Comparison of ENCODE assay signal across 25 mouse cellular contexts in genomic region chr9:106509356-106509755, GRCm38 (mm10). TPM values are rescaled to one million over a fixed set of nuclear protein-coding genes. Genes with fewer than 3 reads are reported as not detected.
DNase-seq lines count a peak whose midpoint lies in the region; ATAC-seq and TF ChIP-seq lines count a peak whose summit lies in the region.
"Had no signal": no experiment of that assay in that cellular context is flagged by ENCODE, and none has a peak within 500 bp of the region (broad histone marks: within the 10 kb centered on the region; RNA-seq: fewer than 3 reads in every experiment).

No protein-coding gene starts in this region.

- no peak overlapping the region for H3K4me3 ChIP-seq in forebrain, postnatal 0 days (ENCODE audit: low read depth, low read length)
- H3K4me3 ChIP-seq in forebrain, embryonic 14.5 days (ENCODE audit: low read depth, low read length): no peak overlapping the region
- H3K4me3 ChIP-seq: embryonic facial prominence, embryonic 12.5 days; heart, adult 2 months; heart, embryonic 15.5 days; hindbrain, embryonic 10.5 days had no signal

- H3K27ac ChIP-seq in forebrain, postnatal 0 days (ENCODE audit: low read depth, low read length): no peak overlapping the region
- H3K27ac ChIP-seq in forebrain, embryonic 14.5 days (ENCODE audit: low read depth, low read length): no peak overlapping the region
- H3K27ac ChIP-seq: embryonic facial prominence, embryonic 12.5 days; heart, adult 2 months; heart, embryonic 15.5 days; hindbrain, embryonic 10.5 days; hindbrain, embryonic 14.5 days had no signal

- no peak overlapping the region for H3K9ac ChIP-seq in forebrain, postnatal 0 days
- H3K9ac ChIP-seq in forebrain, embryonic 14.5 days (ENCODE audit: low read length): no peak overlapping the region
- H3K9ac ChIP-seq: embryonic facial prominence, embryonic 12.5 days; heart, embryonic 15.5 days; hindbrain, embryonic 14.5 days had no signal

- H3K9me3 ChIP-seq in forebrain, postnatal 0 days (ENCODE audit: low read length): no peaks in the 10 kb centered on the region
- no peaks in the 10 kb centered on the region for H3K9me3 ChIP-seq in forebrain, embryonic 14.5 days (replicated peaks; ENCODE audit: control insufficient read depth, low read length)
- H3K9me3 ChIP-seq: embryonic facial prominence, embryonic 12.5 days; heart, embryonic 15.5 days; hindbrain, embryonic 10.5 days had no signal

- TF ChIP-seq CTCF in forebrain, postnatal 0 days (IDR thresholded peaks at IDR 0.05; ENCODE audit: low read depth): no peak

- H3K36me3 ChIP-seq in forebrain, postnatal 0 days (ENCODE audit: insufficient read depth): no peaks in the 10 kb centered on the region
- H3K36me3 ChIP-seq in forebrain, embryonic 14.5 days (ENCODE audit: control insufficient read depth, insufficient read depth, low read length): no peaks in the 10 kb centered on the region
- H3K36me3 ChIP-seq: embryonic facial prominence, embryonic 12.5 days; heart, embryonic 15.5 days; hindbrain, embryonic 10.5 days had no signal

- no peak overlapping the region for H3K4me2 ChIP-seq in forebrain, postnatal 0 days (ENCODE audit: low read depth)
- no peak overlapping the region for H3K4me2 ChIP-seq in forebrain, embryonic 14.5 days (ENCODE audit: low read length)
- H3K4me2 ChIP-seq: embryonic facial prominence, embryonic 12.5 days; heart, embryonic 11.5 days; heart, embryonic 15.5 days; hindbrain, embryonic 14.5 days had no signal

- WGBS in forebrain, postnatal 0 days: 74% methylated on average over 10 of the region's 10 CpGs
- WGBS in forebrain, embryonic 14.5 days: 95% methylated on average over 10 of the region's 10 CpGs

- peak; percentile 16 for DNase-seq in forebrain, postnatal 0 days
- no peak for DNase-seq in forebrain, embryonic 14.5 days (ENCODE audit: low spot score)
- peak; percentile 28 for DNase-seq in layer of hippocampus, adult 11-12 months (ENCODE audit: low spot score)
- no peak for DNase-seq in layer of hippocampus, postnatal 10 days (ENCODE audit: low spot score in 2 of 2)
- DNase-seq in brain, adult 2 months (ENCODE audit: low read depth, low spot score): peak; percentile 53
- DNase-seq in layer of hippocampus, adult 9-10 months (ENCODE audit: low spot score): peak; percentile 52
- DNase-seq in embryo, embryonic 9.5 days (ENCODE audit: extremely low spot score): no peak
- no peak for DNase-seq in thymus, postnatal 25 days
- DNase-seq: adrenal gland, postnatal 10 days; B cell, adult 2 months; cerebellum, adult 2 months; cerebellum, postnatal 10 days; heart, adult 2 months; heart, postnatal 14 days had no signal

- H3K27me3 ChIP-seq in forebrain, postnatal 0 days (ENCODE audit: insufficient read depth, low read length): no peaks in the 10 kb centered on the region
- H3K27me3 ChIP-seq in forebrain, embryonic 14.5 days (replicated peaks; ENCODE audit: control insufficient read depth, insufficient read depth, low read length): no peaks in the 10 kb centered on the region
- H3K27me3 ChIP-seq: embryonic facial prominence, embryonic 12.5 days; heart, embryonic 15.5 days had no signal

- H3K4me1 ChIP-seq in forebrain, postnatal 0 days (ENCODE audit: insufficient read depth): peaks cover 6% of the 10 kb centered on the region
- H3K4me1 ChIP-seq in forebrain, embryonic 14.5 days (ENCODE audit: control insufficient read depth, insufficient read depth, low read length): no peaks in the 10 kb centered on the region
- H3K4me1 ChIP-seq: embryonic facial prominence, embryonic 12.5 days; hindbrain, embryonic 10.5 days had no signal

- no peak for ATAC-seq in forebrain, postnatal 0 days
- no peak for ATAC-seq in forebrain, embryonic 14.5 days
- ATAC-seq: forebrain, embryonic 16.5 days had no signal

RNA-seq across cellular contexts. Expression of gene Iqcf5, which starts 5.0 kb away (rescaled TPM):
- total RNA-seq in forebrain, postnatal 0 days (2014; rRNA removed): not detected in 2 replicates
- polyA plus RNA-seq in forebrain, postnatal 0 days (2015; fragmentation: Nextera tagmentation; extraction: Ambion mirVana): 0.41 TPM in 1 of 2 replicates, not detected in the other
- not detected in 2 replicates for polyA plus RNA-seq in forebrain, embryonic 14.5 days (2014; fragmentation: Nextera tagmentation; extraction: Ambion mirVana)
- 1 to 10 TPM in 1 of 2 experiments, not detected in 1; 1.5 TPM for total RNA-seq in layer of hippocampus, postnatal 10 days (2021)
- total RNA-seq: adrenal gland, postnatal 10 days; adrenal gland, postnatal 4 days; gastrocnemius, adult 8-10 months; gastrocnemius, postnatal 4 days; heart, adult 2 months; heart, postnatal 14 days had no signal
- polyA plus RNA-seq: cerebellum, adult 2 months; embryonic facial prominence, embryonic 12.5 days; forebrain, embryonic 11.5 days; forebrain, embryonic 16.5 days; heart, adult 2 months; heart, embryonic 11.5 days; heart, embryonic 15.5 days; hindbrain, embryonic 10.5 days; hindbrain, embryonic 14.5 days had no signal

RNA-seq across cellular contexts. Expression of gene Iqcf1, which starts 9.6 kb away (rescaled TPM):
- not detected in 2 replicates for total RNA-seq in forebrain, postnatal 0 days (2014; rRNA removed)
- polyA plus RNA-seq in forebrain, postnatal 0 days (2015; fragmentation: Nextera tagmentation; extraction: Ambion mirVana): not detected in 2 replicates
- not detected in 2 replicates for polyA plus RNA-seq in forebrain, embryonic 14.5 days (2014; fragmentation: Nextera tagmentation; extraction: Ambion mirVana)
- not detected for total RNA-seq in layer of hippocampus, postnatal 10 days (2021)
- total RNA-seq: adrenal gland, postnatal 10 days; adrenal gland, postnatal 4 days; gastrocnemius, adult 8-10 months; gastrocnemius, postnatal 4 days; heart, adult 2 months; heart, postnatal 14 days; MEL had no signal
- polyA plus RNA-seq: cerebellum, adult 2 months; embryonic facial prominence, embryonic 12.5 days; forebrain, embryonic 11.5 days; forebrain, embryonic 16.5 days; heart, embryonic 11.5 days; heart, embryonic 15.5 days; hindbrain, embryonic 10.5 days; hindbrain, embryonic 14.5 days had no signal

RNA-seq across cellular contexts. Expression of gene Parp3, which starts 32.6 kb away (rescaled TPM):
- total RNA-seq in forebrain, postnatal 0 days (2014; rRNA removed): 2.2 and 6.2 TPM in 2 replicates
- 1.4 and 1.7 TPM in 2 replicates for polyA plus RNA-seq in forebrain, postnatal 0 days (2015; fragmentation: Nextera tagmentation; extraction: Ambion mirVana)
- polyA plus RNA-seq in forebrain, embryonic 14.5 days (2014; fragmentation: Nextera tagmentation; extraction: Ambion mirVana): 0.63 and 0.72 TPM in 2 replicates
- total RNA-seq in layer of hippocampus, postnatal 10 days (2021): 1 to 10 TPM; 2.4 to 2.8 TPM

RNA-seq across cellular contexts. Expression of gene Rrp9, which starts 33.6 kb away (rescaled TPM):
- 45.6 and 52.9 TPM in 2 replicates for total RNA-seq in forebrain, postnatal 0 days (2014; rRNA removed)
- polyA plus RNA-seq in forebrain, postnatal 0 days (2015; fragmentation: Nextera tagmentation; extraction: Ambion mirVana): 46.5 and 47.3 TPM in 2 replicates
- polyA plus RNA-seq in forebrain, embryonic 14.5 days (2014; fragmentation: Nextera tagmentation; extraction: Ambion mirVana): 45.6 and 48.9 TPM in 2 replicates
- 10 to 100 TPM; 38.5 to 45.2 TPM for total RNA-seq in layer of hippocampus, postnatal 10 days (2021)

RNA-seq across cellular contexts. Expression of gene Gpr62, which starts 43.6 kb away (rescaled TPM):
- total RNA-seq in forebrain, postnatal 0 days (2014; rRNA removed): 1.5 and 1.8 TPM in 2 replicates
- polyA plus RNA-seq in forebrain, postnatal 0 days (2015; fragmentation: Nextera tagmentation; extraction: Ambion mirVana): 2.3 and 3.0 TPM in 2 replicates
- polyA plus RNA-seq in forebrain, embryonic 14.5 days (2014; fragmentation: Nextera tagmentation; extraction: Ambion mirVana): 0.56 and 0.89 TPM in 2 replicates
- total RNA-seq in layer of hippocampus, postnatal 10 days (2021): 1 to 10 TPM; 1.8 to 2.0 TPM
- total RNA-seq: heart, adult 2 months; MEL had no signal
- polyA plus RNA-seq: heart, adult 2 months had no signal

Comparison
In these comparisons a context has a peak if more than half of its experiments do, and no peak if none do; other contexts are left out.
1. DNase-seq: peak in forebrain, postnatal 0 days (single experiment), layer of hippocampus, adult 11-12 months (single experiment), brain, adult 2 months (single experiment) and layer of hippocampus, adult 9-10 months (single experiment); none in forebrain, embryonic 14.5 days (single experiment), layer of hippocampus, postnatal 10 days (0 of 2), embryo, embryonic 9.5 days (single experiment) and thymus, postnatal 25 days (single experiment).